Mouse (Mus musculus): ENCODE data around the gene Sppl2a. TPM values are rescaled to one million over a fixed set of nuclear protein-coding genes. Genes with fewer than 3 reads are reported as not detected.

Sppl2a gene
- total RNA-seq, 2 experiments from 2014 or later: 26.3 to 36.9 TPM

Other genes starting within 250 kb of the Sppl2a start
- gene Usp8, start 225.9 kb downstream of the Sppl2a start, total RNA-seq (2015; ENCODE audit: low replicate concordance): 36.0 and 44.0 TPM in 2 replicates
- gene Usp8, start 225.9 kb downstream of the Sppl2a start, total RNA-seq (2017; ENCODE audit: low replicate concordance): 29.5 and 36.7 TPM in 2 replicates
- not detected in 2 replicates for gene Usp50, start 149.8 kb downstream of the Sppl2a start, total RNA-seq (2015; ENCODE audit: low replicate concordance)
- gene Usp50, start 149.8 kb downstream of the Sppl2a start, total RNA-seq (2017; ENCODE audit: low replicate concordance): 0.77 TPM in 1 of 2 replicates, not detected in the other
- gene Trpm7, start 57.0 kb downstream of the Sppl2a start, total RNA-seq (2015; ENCODE audit: low replicate concordance): 72.9 and 85.1 TPM in 2 replicates
- gene Trpm7, start 57.0 kb downstream of the Sppl2a start, total RNA-seq (2017; ENCODE audit: low replicate concordance): 76.2 and 92.4 TPM in 2 replicates
- 6.7 and 7.6 TPM in 2 replicates for gene Ap4e1, start 75.5 kb upstream of the Sppl2a start, total RNA-seq (2015; ENCODE audit: low replicate concordance)
- 9.2 and 17.2 TPM in 2 replicates for gene Ap4e1, start 75.5 kb upstream of the Sppl2a start, total RNA-seq (2017; ENCODE audit: low replicate concordance)
- gene Blvra, start 137.4 kb upstream of the Sppl2a start, total RNA-seq (2015; ENCODE audit: low replicate concordance): 36.9 and 58.7 TPM in 2 replicates
- 29.5 and 43.9 TPM in 2 replicates for gene Blvra, start 137.4 kb upstream of the Sppl2a start, total RNA-seq (2017; ENCODE audit: low replicate concordance)
- gene Ncaph, start 200.7 kb upstream of the Sppl2a start, total RNA-seq (2015; ENCODE audit: low replicate concordance): 160 and 195 TPM in 2 replicates
- gene Ncaph, start 200.7 kb upstream of the Sppl2a start, total RNA-seq (2017; ENCODE audit: low replicate concordance): 202 and 244 TPM in 2 replicates
- gene Itpripl1, start 210.2 kb upstream of the Sppl2a start, total RNA-seq (2015; ENCODE audit: low replicate concordance): 8.0 and 10.8 TPM in 2 replicates
- gene Itpripl1, start 210.2 kb upstream of the Sppl2a start, total RNA-seq (2017; ENCODE audit: low replicate concordance): 2.2 and 2.4 TPM in 2 replicates

Measured in erythroid progenitor cell, adult 5-6 weeks (primary cell).